Mouse (Mus musculus) midbrain, embryonic 10.5 days (tissue): ENCODE measurements around the gene Tnfrsf1a. TPM values are rescaled to one million over a fixed set of nuclear protein-coding genes. Genes with fewer than 3 reads are reported as not detected.
A peak's percentile ranks its signal among the peaks of the same experiment; 100 is the strongest.
"Not testable (repeated sequence)": the region's sequence is repeated elsewhere in the genome, so short reads cannot be mapped to it uniquely, and the experiment has no call there.

Experiments used
- DNase-seq: peaks from one replicate; pipeline ENCODE4 v3.0.0-alpha.2; 2017; ENCODE audit warnings: low spot score
- H3K27ac ChIP-seq: fragments of 300-500 bp; sonication (generic); replicated peaks from 2 replicates; pipeline ENCODE4 v1.5.1; 2016; ENCODE audit warnings: mild to moderate bottlenecking
- H3K27me3 ChIP-seq: fragments of 300-500 bp; sonication (generic); 2 replicates; pipeline ENCODE4 v1.6.1; 2016; ENCODE audit warnings: low read depth, mild to moderate bottlenecking; ENCODE audit not compliant: poor library complexity, severe bottlenecking
- H3K36me3 ChIP-seq: fragments of 300-500 bp; sonication (generic); 2 replicates; pipeline ENCODE4 v1.6.1; 2016; ENCODE audit warnings: mild to moderate bottlenecking, moderate library complexity
- H3K4me1 ChIP-seq: fragments of 300-500 bp; sonication (generic); 2 replicates; pipeline ENCODE4 v1.6.1; 2016
- H3K4me3 ChIP-seq: fragments of 300-500 bp; sonication (generic); 2 replicates; pipeline ENCODE4 v1.5.1; 2016; ENCODE audit warnings: mild to moderate bottlenecking, moderate library complexity
- H3K9me3 ChIP-seq: fragments of 300-500 bp; sonication (generic); replicated peaks from 2 replicates; pipeline ENCODE4 v1.6.1; 2016; ENCODE audit warnings: mild to moderate bottlenecking
- WGBS: fragments of 180-500 bp; shearing (Covaris S2); methylation state at CpG from one replicate; pipeline ENCODE4 v1.1.7; 2016; 5-methylcytosine and 5-hydroxymethylcytosine counted together
- polyA plus RNA-seq: library from polyadenylated mRNA; unstranded; fragments of >200 nt; fragmentation: Nextera tagmentation; extraction: Ambion mirVana; gene quantifications from 2 replicates; pipeline ENCODE4 v1.2.1, GENCODE M21; 2016

The Tnfrsf1a gene
- 21.7 and 24.5 TPM in 2 replicates for polyA plus RNA-seq

DNA sequence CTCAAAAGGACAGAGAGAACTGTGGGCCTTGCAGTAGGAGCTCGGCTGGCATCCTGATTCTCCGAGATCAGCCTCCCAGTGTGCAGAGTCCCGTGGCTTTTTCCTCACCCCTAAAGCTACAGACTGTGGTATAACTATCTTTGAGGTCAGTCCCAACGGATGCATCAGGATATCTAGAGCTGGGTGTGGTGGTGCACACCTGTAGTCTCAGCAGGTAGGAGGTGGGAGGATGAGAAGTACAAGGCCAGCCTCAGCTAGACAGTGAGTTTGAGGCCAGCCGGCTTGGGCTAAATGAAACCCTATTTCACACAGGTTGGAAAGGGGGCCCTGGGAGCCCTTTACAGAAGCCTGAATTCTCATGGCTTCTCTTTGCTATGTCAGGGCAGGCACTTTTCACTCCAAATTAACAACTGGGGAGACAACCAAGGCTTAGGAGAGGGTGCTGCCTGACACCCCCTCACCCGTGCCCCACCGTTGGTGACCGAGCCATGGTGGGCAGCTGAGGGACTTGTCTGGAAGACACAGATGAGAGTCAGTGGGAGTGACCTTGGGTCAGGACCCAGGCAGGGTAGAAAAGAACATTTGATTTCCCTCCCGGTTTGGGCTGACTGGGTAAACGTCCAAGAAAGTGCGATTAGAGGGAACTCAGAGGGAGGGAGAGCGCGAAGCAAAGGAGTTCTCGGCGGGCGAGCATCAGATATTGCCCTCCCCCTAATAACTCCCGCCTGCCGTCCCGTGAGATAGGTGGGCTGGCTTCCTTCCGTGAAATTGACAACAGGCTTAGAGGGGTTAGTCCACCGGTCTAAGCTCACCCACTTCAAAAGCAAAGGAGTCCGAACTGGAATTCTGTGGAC, at the start of gene Tnfrsf1a:
Gene Tnfrsf1a, plus strand, starts transcription at position 642 of the 854 bp plus-strand sequence.
- WGBS = 5% methylated on average over 22 of the region's 22 CpGs
- no peak for DNase-seq
- H3K4me1 ChIP-seq = peaks cover 32% of the 10 kb centered on the region
- H3K36me3 ChIP-seq = no peaks in the 10 kb centered on the region
- H3K27ac ChIP-seq = peak within 1 kb of the TSS; percentile 76
- peaks cover 57% of the 10 kb centered on the region for H3K27me3 ChIP-seq
- peak within 1 kb of the TSS; percentile 72 for H3K4me3 ChIP-seq
- no peaks in the 10 kb centered on the region for H3K9me3 ChIP-seq

DNA sequence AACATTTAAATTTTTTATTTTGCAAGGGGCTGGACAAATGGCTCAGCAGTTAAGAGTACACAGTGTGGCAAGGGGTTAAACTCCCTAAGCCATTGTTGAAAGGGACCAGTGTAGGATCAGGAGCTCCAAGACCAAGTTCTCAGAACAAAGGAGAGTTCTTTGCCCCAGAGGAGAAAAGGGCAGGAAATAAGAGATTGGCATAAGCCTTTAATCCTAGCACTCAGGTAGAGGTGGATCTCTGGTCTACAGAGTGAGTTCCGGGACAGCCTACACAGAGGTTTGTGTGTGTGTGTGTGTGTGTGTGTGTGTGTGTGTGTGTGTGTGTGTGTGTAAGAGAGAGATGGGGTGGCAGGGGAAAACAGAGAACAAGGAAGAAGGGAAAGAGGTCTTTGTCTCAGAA, 48.2 kb upstream of the Tnfrsf1a start:
- Histone ChIP-seq H3K27me3 (no peaks in the 10 kb centered on the region), H3K4me3 (no peak overlapping the region), H3K27ac (no peak overlapping the region), H3K4me1 (no peaks in the 10 kb centered on the region), H3K9me3 (no peaks in the 10 kb centered on the region; the same call in 1 of the 2 replicates), H3K36me3 (no peaks in the 10 kb centered on the region)
- WGBS = 68% methylated on average over 1 of the region's 1 CpGs
- DNase-seq = no peak

DNA sequence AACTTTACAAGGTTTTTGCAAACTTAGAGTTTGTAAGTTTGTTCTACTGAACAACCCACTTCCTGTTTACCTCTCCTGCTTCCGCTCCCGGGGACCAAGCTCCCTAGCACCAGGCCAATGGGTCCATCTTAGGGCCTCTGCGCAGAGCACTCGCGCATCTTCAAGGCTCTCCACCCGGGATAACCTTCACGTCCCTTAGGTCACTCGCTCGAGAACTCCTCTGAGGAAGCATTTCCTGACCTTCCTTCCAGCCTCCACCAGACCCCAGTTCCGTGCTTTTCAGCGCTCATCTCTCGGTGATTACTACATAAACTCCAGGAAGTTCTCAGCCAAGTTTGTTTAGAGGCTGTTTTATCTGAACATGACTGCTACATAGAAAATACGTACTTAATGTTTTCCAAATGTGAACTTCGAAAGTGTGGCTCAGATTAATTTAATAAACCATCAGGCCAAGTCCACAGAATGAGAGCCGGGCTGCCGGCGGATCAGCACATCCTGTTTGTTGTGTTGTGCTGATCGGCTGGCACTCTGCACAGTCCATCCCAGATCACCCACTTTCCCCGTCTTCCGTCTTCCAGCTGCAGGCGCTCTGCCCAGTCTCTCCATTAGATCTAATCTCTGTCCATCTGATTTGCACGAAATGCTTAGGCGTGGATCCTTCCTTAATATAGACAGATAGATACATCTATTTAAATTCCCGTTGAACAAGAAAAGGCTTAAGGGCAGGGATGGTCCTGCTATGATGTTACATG, 46.8 kb upstream of the Tnfrsf1a start:
- Histone ChIP-seq H3K27me3 (no peaks in the 10 kb centered on the region), H3K4me3 (no peak overlapping the region), H3K4me1 (no peaks in the 10 kb centered on the region), H3K27ac (no peak overlapping the region), H3K9me3 (no peaks in the 10 kb centered on the region; the same call in 1 of the 2 replicates), H3K36me3 (peaks cover 9% of the 10 kb centered on the region)
- no peak for DNase-seq
- WGBS = 91% methylated on average over 24 of the region's 24 CpGs

DNA sequence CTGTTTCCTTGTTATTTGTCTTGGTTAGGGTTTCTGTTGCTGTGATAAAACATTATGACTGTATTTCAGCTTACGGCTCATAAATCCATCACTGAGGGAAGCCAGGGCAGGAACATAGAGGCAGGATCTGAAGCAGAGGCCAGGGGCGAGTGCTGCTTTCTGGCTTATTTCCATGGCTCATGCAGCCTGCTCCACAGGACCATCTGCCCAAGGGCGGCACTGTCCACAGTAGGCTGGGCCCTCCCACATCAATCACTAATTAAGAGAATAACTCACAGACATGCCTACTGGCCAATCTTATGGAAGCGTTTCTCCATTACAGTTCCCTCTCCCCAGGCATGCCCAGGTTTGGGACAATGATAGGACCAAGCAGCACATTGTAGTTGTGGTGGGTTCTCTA, 45.9 kb upstream of the Tnfrsf1a start:
- no peaks in the 10 kb centered on the region for H3K4me1 ChIP-seq
- no peak overlapping the region for H3K4me3 ChIP-seq
- 89% methylated on average over 4 of the region's 4 CpGs for WGBS

DNA sequence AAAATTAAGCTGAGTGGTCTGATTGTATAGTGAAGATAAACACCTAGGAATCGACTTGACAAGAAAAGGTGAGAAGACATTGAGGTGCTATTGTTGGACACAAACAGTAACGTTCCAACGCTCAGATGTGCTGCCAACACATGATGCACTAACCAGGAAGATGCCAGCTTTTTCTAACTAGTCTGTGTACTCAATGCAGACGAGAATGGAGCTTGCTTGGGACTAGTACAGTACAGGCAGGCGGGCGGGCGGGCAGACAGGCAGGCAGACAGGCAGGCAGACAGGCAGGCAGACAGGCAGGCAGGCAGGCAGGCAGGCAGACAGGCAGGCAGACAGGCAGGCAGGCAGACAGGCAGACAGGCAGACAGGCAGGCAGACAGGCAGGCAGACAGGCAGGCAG, 44.8 kb upstream of the Tnfrsf1a start:
- H3K9me3 ChIP-seq, H3K27me3 ChIP-seq, H3K27ac ChIP-seq, H3K4me3 ChIP-seq, DNase-seq, H3K4me1 ChIP-seq: not testable (repeated sequence)
- H3K36me3 ChIP-seq = peaks cover 12% of the 10 kb centered on the region
- WGBS = 91% methylated on average over 7 of the region's 7 CpGs

More for the DNA sequence above, 45.9 kb upstream of the Tnfrsf1a start:
- DNase-seq = no peak
- no peaks in the 10 kb centered on the region for H3K27me3 ChIP-seq
- H3K9me3 ChIP-seq = no peaks in the 10 kb centered on the region; the same call in 1 of the 2 replicates
- no peak overlapping the region for H3K27ac ChIP-seq
- peaks cover 12% of the 10 kb centered on the region for H3K36me3 ChIP-seq

DNA sequence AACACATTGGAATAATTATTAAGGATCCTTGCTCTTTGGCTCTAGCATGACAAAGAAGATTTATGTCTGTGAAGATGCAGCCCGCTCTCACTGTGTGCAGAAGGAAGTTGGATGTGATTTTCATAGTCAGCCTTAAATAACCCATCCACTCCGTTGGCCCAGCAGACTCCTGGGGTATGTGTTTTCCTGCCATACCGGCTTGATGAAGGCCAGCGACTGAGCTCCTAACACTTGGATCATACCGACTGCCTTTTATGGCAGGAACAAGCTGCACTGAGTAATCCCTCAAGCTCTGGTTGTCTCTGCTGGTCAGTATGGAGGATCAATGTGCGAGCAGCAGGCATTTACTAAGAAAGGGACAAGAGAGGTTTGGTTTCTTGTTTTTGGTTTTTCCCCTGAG, 43.7 kb upstream of the Tnfrsf1a start:
- peaks cover 12% of the 10 kb centered on the region for H3K36me3 ChIP-seq
- 92% methylated on average over 6 of the region's 6 CpGs for WGBS
- peaks cover 13% of the 10 kb centered on the region for H3K4me1 ChIP-seq
- H3K9me3 ChIP-seq = no peaks in the 10 kb centered on the region; the same call in 1 of the 2 replicates
- no peak overlapping the region for H3K4me3 ChIP-seq
- no peak overlapping the region for H3K27ac ChIP-seq
- no peaks in the 10 kb centered on the region for H3K27me3 ChIP-seq
- no peak for DNase-seq

DNA sequence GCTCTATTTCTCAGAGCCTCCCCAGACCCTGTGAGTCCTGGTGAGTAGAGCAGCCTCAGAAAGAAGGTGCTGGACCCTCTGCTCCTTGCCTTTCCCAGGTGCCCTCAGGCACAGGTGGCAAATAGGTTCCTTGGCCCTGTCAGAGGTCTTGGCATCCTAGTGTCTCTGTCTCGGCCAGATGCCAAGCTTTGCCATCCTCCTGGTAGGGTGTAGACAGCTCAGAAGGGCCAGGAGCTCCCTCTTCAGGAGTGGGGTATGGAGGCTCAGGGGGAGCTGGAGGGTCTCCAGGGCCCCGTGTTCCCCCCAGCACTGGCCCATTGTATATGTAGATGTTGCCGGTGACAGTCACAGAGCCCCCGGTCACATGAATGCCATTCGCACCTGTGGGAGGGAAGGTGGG, 42.1 kb upstream of the Tnfrsf1a start:
- Histone ChIP-seq H3K27ac (no peak overlapping the region), H3K4me3 (no peak overlapping the region), H3K36me3 (peaks cover 12% of the 10 kb centered on the region), H3K27me3 (0 out of 2 replicates have a peak, but pooled peaks cover 6% of the 10 kb centered on the region), H3K4me1 (peaks cover 14% of the 10 kb centered on the region), H3K9me3 (no peaks in the 10 kb centered on the region; the same call in 1 of the 2 replicates)
- DNase-seq = no peak
- WGBS = 91% methylated on average over 5 of the region's 5 CpGs

DNA sequence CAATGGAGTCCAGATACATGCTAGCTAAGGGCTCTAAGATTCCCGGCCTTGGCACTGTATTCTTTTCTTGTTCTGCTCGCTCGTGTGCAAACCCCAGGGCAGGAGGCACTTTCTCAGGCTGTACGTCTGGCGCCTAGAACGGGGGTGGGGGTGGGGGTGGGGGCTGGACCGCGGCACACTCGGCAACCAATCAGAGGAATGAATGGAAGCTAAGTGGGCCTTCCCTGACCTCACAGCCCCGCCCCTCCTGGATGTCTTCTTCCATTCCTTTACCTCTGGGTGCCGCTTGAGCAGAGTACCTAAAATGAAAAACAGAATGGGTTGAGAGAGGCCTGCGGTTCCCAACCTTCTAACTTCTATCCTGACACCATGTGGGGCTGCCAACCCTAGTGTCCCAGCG, 40.2 kb upstream of the Tnfrsf1a start:
- H3K4me3 ChIP-seq = peak overlapping the region; percentile 26; the same call in 1 of the 2 replicates
- H3K27ac ChIP-seq = peak overlapping the region; percentile 34; the same call in 1 of the 2 replicates
- peaks cover 12% of the 10 kb centered on the region for H3K36me3 ChIP-seq
- H3K9me3 ChIP-seq = no peaks in the 10 kb centered on the region; the same call in 1 of the 2 replicates
- WGBS = 13% methylated on average over 13 of the region's 13 CpGs
- H3K27me3 ChIP-seq = peaks cover 21% of the 10 kb centered on the region
- peaks cover 33% of the 10 kb centered on the region for H3K4me1 ChIP-seq
- DNase-seq = peak; percentile 45

DNA sequence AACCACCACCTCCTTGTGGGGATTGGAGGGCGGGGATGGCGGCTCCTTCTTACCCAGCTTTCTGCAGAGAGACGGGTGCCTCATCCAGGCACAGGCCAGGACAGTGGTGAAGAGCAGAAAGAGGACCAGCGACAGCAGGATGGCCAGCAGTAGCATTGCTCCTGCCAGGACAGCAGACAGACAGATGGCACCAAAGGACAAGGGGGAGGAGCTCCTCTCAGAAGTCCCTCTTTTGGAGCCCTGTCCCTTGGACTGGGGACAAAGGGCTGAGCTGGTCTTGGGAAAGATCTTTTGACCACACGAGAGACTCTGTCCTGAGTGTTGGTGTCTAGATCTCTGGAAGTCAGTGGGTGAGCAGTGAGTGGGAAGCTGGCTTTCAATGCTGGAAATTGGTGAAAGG, 39.8 kb upstream of the Tnfrsf1a start:
- no peaks in the 10 kb centered on the region; the same call in 1 of the 2 replicates for H3K9me3 ChIP-seq
- H3K4me3 ChIP-seq = 0 out of 2 replicates have a peak overlapping the region, but pooled peaks have one; percentile 26
- H3K4me1 ChIP-seq = peaks cover 38% of the 10 kb centered on the region
- DNase-seq = no peak
- WGBS = 28% methylated on average over 5 of the region's 5 CpGs
- peaks cover 26% of the 10 kb centered on the region for H3K27me3 ChIP-seq
- peaks cover 12% of the 10 kb centered on the region for H3K36me3 ChIP-seq
- H3K27ac ChIP-seq = peak overlapping the region; percentile 59

DNA sequence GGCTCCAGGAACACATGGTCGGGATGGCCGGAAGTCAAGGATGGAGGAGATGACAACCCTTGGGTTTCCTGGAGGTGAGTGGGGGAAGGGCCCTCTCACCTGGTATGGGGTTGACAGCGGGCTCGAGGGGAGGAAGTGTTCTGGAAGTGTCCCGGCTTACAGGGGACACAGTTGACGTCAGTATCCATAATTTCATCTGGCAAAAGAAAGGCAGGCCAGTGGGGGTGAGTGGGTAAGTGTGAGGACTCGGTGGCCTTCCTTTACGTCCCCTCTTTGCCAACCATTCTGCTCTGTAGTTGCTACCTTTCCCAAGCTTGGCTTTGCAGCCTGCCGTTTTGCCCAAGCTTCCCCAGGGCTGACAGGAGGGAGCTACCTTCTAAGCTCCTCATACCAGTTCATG, 37.0 kb upstream of the Tnfrsf1a start:
- Histone ChIP-seq H3K4me3 (peak overlapping the region; percentile 59; the same call in 1 of the 2 replicates), H3K36me3 (peaks cover 6% of the 10 kb centered on the region), H3K9me3 (no peaks in the 10 kb centered on the region), H3K27ac (no peak overlapping the region), H3K27me3 (peaks cover 39% of the 10 kb centered on the region), H3K4me1 (peaks cover 41% of the 10 kb centered on the region)
- 89% methylated on average over 9 of the region's 9 CpGs for WGBS
- DNase-seq = no peak

DNA sequence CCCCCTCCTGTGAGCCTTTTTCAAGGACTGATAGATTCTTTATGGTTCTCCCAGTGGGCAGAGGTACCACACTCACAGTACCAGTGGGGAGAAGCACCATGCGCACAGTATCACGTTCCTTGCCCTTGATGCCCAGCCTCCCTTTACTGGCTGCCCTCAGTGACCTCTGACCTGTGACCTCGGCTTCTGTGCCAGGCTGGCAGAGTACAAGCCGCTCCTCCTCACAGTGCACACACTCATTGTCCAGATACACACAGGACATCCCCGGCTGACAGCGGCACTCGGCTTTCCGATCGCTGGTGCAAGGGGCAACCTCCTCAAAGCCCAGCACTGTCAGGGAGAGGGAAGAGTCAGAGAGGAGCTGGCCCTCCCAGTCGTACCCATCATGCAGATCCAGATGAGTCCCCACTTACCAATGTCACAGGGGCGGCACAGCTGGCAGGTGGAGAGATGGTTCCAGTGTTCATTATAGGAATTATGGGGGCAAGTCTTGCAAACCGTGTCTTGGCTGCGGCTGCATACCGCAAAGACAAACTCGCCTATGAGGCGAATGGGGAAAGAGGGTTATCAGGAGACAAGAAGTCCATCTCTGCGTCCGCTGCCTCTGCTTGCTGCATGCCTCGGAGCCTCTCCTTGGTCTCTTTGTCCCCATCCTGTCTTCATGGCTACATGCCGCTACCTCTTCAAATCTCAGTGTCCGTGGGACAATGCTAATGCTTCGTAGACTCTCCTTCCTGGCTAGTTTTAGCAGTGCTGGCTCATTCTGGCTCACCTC, 36.4 kb upstream of the Tnfrsf1a start:
- no peaks in the 10 kb centered on the region for H3K9me3 ChIP-seq

More for the DNA sequence above, 36.4 kb upstream of the Tnfrsf1a start:
- peaks cover 39% of the 10 kb centered on the region for H3K27me3 ChIP-seq
- peaks cover 41% of the 10 kb centered on the region for H3K4me1 ChIP-seq
- peak; percentile 29 for DNase-seq
- H3K36me3 ChIP-seq = 0 out of 2 replicates have a peak, but pooled peaks cover 2% of the 10 kb centered on the region
- H3K27ac ChIP-seq = peak overlapping the region; percentile 93
- peak overlapping the region; percentile 59 for H3K4me3 ChIP-seq
- 69% methylated on average over 22 of the region's 22 CpGs for WGBS
